Mouse (Mus musculus): Measurements from ENCODE around the gene Ldlrad1. TPM values are rescaled to one million over a fixed set of nuclear protein-coding genes. Genes with fewer than 3 reads are reported as not detected.

The Ldlrad1 gene
- polyA plus RNA-seq, 1 experiment from 2014 or later, result not detected

- Histone ChIP-seq H3K27me3 (replicated peaks) (no peaks in the 10 kb centered on the region), H3K9ac (no peak overlapping the region), H3K9me3 (no peaks in the 10 kb centered on the region), H3K36me3 (no peaks in the 10 kb centered on the region; the same call in 1 of the 2 replicates), H3K27ac (no peak overlapping the region), H3K4me1 (peaks cover 18% of the 10 kb centered on the region), H3K4me3 (no peak overlapping the region), H3K4me2 (replicated peaks) (no peak overlapping the region)
- no peak for ATAC-seq (ENCODE audit: low FRiP score, low read depth)
- 17% methylated on average over 2 of the region's 2 CpGs for WGBS
These were observed 40.5 kb downstream of the Ldlrad1 start for GRCm38 (mm10) chr4:107249471-107249870.

GRCm38 (mm10) chr4:107250494-107250893 is 41.5 kb downstream of the Ldlrad1 start:
- Histone ChIP-seq H3K27me3 (replicated peaks) (no peaks in the 10 kb centered on the region), H3K4me2 (replicated peaks) (no peak overlapping the region), H3K4me1 (peaks cover 18% of the 10 kb centered on the region), H3K27ac (no peak overlapping the region), H3K4me3 (no peak overlapping the region), H3K9me3 (no peaks in the 10 kb centered on the region), H3K36me3 (no peaks in the 10 kb centered on the region; the same call in 1 of the 2 replicates), H3K9ac (no peak overlapping the region)
- 27% methylated on average over 4 of the region's 4 CpGs for WGBS
- ATAC-seq (ENCODE audit: low FRiP score, low read depth), result no peak

GRCm38 (mm10) chr4:107252522-107252921 is 43.5 kb downstream of the Ldlrad1 start:
- ATAC-seq (ENCODE audit: low FRiP score, low read depth), result no peak

DNA sequence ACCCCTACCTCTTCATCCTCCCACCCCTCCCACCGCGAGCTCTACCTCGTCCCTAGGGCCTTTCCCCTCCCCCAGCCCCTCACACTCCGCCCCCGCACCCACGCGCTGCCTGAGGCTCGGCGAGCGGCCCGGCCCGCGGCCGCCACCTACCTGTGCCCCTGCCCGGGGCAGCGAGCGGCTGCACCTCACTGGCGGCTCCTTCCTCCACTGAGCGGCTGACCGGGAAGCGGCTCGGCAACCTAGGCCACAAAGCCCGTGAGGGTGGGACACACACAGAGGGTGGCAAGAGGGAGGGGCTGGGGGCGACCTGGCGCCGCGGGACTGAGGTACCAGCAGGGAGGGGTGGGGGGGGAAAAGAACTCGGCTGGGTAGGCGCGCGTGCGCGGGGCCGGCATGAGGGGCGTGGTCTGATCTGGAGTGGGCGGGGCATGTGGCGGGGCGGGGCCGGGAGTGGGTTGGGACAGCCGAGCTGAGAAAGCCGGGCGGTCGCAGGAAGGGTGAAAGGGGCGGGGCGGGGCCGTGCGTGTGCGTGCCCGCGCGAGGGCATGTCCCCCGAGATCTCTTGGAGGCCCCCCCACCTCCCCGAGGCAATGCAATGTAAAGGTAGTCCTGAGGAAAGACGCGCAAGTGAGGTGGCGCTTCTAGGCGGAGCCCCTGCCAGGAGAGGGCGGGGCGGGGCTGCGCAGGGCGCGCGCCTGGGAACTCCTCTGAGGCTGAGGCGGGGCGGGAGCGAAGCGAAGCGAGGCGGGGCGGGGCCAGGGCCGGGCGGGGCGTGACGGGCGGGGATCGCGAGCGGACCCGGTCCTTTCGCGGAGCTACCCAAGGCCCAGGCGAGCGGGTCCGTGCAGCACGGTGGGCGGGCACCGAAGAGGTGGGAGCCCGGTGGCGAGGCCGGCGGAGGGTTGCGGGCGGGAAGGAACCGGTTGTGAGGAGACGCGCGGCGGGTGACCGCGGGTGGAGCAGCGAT is 44.4 kb downstream of the Ldlrad1 start, which contains the start of the genes Lrrc42 and Hspb11:
TSS of gene Lrrc42 (minus strand) at position 408 of the 967 bp plus-strand sequence.
TSS of gene Hspb11 (plus strand) at position 469 of the 967 bp plus-strand sequence.
- peak within 1 kb of the TSS; percentile 77 for H3K4me3 ChIP-seq
- under 1% methylated on average over 98 of the region's 101 CpGs for WGBS
- no peaks in the 10 kb centered on the region for H3K9me3 ChIP-seq
- H3K4me1 ChIP-seq, result peaks cover 18% of the 10 kb centered on the region
- ATAC-seq (ENCODE audit: low FRiP score, low read depth), result peak; percentile 95
- H3K36me3 ChIP-seq, result no peaks in the 10 kb centered on the region
- peak within 1 kb of the TSS; percentile 79 for H3K9ac ChIP-seq
- peak within 1 kb of the TSS; percentile 63 for H3K4me2 ChIP-seq (replicated peaks)
- peak within 1 kb of the TSS; percentile 72 for H3K27ac ChIP-seq
- no peaks in the 10 kb centered on the region for H3K27me3 ChIP-seq (replicated peaks)

More at GRCm38 (mm10) chr4:107252522-107252921, 43.5 kb downstream of the Ldlrad1 start:
- H3K4me1 ChIP-seq, result peaks cover 18% of the 10 kb centered on the region
- no peaks in the 10 kb centered on the region for H3K9me3 ChIP-seq
- WGBS, result under 1% methylated on average over 11 of the region's 11 CpGs
- H3K27ac ChIP-seq, result no peak overlapping the region
- peak overlapping the region; percentile 63 for H3K4me2 ChIP-seq (replicated peaks)
- H3K4me3 ChIP-seq, result peak overlapping the region; percentile 77
- no peaks in the 10 kb centered on the region for H3K36me3 ChIP-seq
- peak overlapping the region; percentile 71 for H3K9ac ChIP-seq
- H3K27me3 ChIP-seq (replicated peaks), result no peaks in the 10 kb centered on the region

DNA sequence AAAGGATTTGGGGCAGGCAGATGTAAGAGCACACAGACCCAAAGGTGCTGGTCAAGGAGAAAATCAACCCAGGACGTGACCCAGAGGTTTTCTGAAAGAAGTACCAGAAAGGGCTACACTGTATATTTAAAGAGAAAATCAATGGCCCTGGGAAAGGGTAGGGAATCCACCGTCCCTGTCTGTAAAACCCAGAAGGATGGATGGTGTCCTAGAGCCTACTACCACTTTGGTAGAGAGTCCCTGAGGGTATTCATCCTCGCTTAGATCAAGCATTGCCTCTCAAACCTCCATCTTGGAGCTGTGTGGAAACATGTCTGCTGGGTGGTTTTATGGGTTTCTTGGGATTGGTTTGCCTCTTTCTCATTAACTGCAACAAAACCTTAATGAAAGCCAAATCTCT is 45.4 kb downstream of the Ldlrad1 start:
- ATAC-seq (ENCODE audit: low FRiP score, low read depth), result no peak
- Histone ChIP-seq H3K4me2 (replicated peaks) (peak overlapping the region; percentile 63), H3K4me1 (peaks cover 12% of the 10 kb centered on the region), H3K27ac (peak overlapping the region; percentile 72), H3K36me3 (no peaks in the 10 kb centered on the region), H3K27me3 (replicated peaks) (no peaks in the 10 kb centered on the region), H3K9ac (peak overlapping the region; percentile 79), H3K9me3 (no peaks in the 10 kb centered on the region), H3K4me3 (peak overlapping the region; percentile 77)
- 17% methylated on average over 3 of the region's 3 CpGs for WGBS

GRCm38 (mm10) chr4:107260001-107260400 is 51.0 kb downstream of the Ldlrad1 start:
- no peak for ATAC-seq (ENCODE audit: low FRiP score, low read depth)

More at GRCm38 (mm10) chr4:107260001-107260400, 51.0 kb downstream of the Ldlrad1 start:
- Histone ChIP-seq H3K27me3 (replicated peaks) (no peaks in the 10 kb centered on the region), H3K9me3 (no peaks in the 10 kb centered on the region), H3K36me3 (peaks cover 3% of the 10 kb centered on the region; the same call in 1 of the 2 replicates), H3K4me3 (no peak overlapping the region), H3K4me2 (replicated peaks) (no peak overlapping the region), H3K9ac (no peak overlapping the region), H3K4me1 (no peaks in the 10 kb centered on the region), H3K27ac (no peak overlapping the region)
- WGBS, result 77% methylated on average over 4 of the region's 4 CpGs

Other genes with a start within 250 kb of the Ldlrad1 start
- 94.2 and 95.4 TPM in 2 replicates for gene Mrpl37, start 142.3 kb upstream of the Ldlrad1 start, polyA plus RNA-seq (2016; fragmentation: Nextera tagmentation; extraction: Ambion mirVana)
- gene Cyb5rl, start 142.2 kb upstream of the Ldlrad1 start, polyA plus RNA-seq (2016; fragmentation: Nextera tagmentation; extraction: Ambion mirVana), result 4.3 and 5.2 TPM in 2 replicates
- gene Cdcp2, start 112.3 kb upstream of the Ldlrad1 start, polyA plus RNA-seq (2016; fragmentation: Nextera tagmentation; extraction: Ambion mirVana), result 0.34 and 0.37 TPM in 2 replicates
- 398 and 399 TPM in 2 replicates for gene Tmem59, start 30.8 kb upstream of the Ldlrad1 start, polyA plus RNA-seq (2016; fragmentation: Nextera tagmentation; extraction: Ambion mirVana)
- gene Tceanc2, start 30.1 kb upstream of the Ldlrad1 start, polyA plus RNA-seq (2016; fragmentation: Nextera tagmentation; extraction: Ambion mirVana), result 26.9 and 28.8 TPM in 2 replicates
- gene Lrrc42, start 44.4 kb downstream of the Ldlrad1 start, polyA plus RNA-seq (2016; fragmentation: Nextera tagmentation; extraction: Ambion mirVana), result 66.3 and 67.6 TPM in 2 replicates
- gene Hspb11, start 44.4 kb downstream of the Ldlrad1 start, polyA plus RNA-seq (2016; fragmentation: Nextera tagmentation; extraction: Ambion mirVana), result 42.0 and 45.9 TPM in 2 replicates
- not detected in 2 replicates for gene Dio1, start 98.0 kb downstream of the Ldlrad1 start, polyA plus RNA-seq (2016; fragmentation: Nextera tagmentation; extraction: Ambion mirVana)
- 48.9 and 50.5 TPM in 2 replicates for gene Yipf1, start 105.2 kb downstream of the Ldlrad1 start, polyA plus RNA-seq (2016; fragmentation: Nextera tagmentation; extraction: Ambion mirVana)
- 26.7 and 27.1 TPM in 2 replicates for gene Ndc1, start 158.6 kb downstream of the Ldlrad1 start, polyA plus RNA-seq (2016; fragmentation: Nextera tagmentation; extraction: Ambion mirVana)
- gene Glis1, start 225.4 kb downstream of the Ldlrad1 start, polyA plus RNA-seq (2016; fragmentation: Nextera tagmentation; extraction: Ambion mirVana), result 4.5 and 4.9 TPM in 2 replicates